Mouse (Mus musculus): ENCODE results near the gene Polr3e. TPM values are rescaled to one million over a fixed set of nuclear protein-coding genes. Genes with fewer than 3 reads are reported as not detected.
"Not testable (repeated sequence)": the region's sequence is repeated elsewhere in the genome, so short reads cannot be mapped to it uniquely, and the experiment has no call there.

The Polr3e gene
- total RNA-seq, 2 experiments from 2014 or later = 25.8 to 33.5 TPM

- ATAC-seq (replicated peaks; ENCODE audit: poor library complexity, severe bottlenecking) = no peak
Measured at GRCm38 (mm10) chr7:120970112-120970511, 52.6 kb downstream of the Polr3e start.

- not testable (repeated sequence) for ATAC-seq (replicated peaks; ENCODE audit: poor library complexity, severe bottlenecking)
Measured at GRCm38 (mm10) chr7:120972471-120972870, 54.9 kb downstream of the Polr3e start.

DNA sequence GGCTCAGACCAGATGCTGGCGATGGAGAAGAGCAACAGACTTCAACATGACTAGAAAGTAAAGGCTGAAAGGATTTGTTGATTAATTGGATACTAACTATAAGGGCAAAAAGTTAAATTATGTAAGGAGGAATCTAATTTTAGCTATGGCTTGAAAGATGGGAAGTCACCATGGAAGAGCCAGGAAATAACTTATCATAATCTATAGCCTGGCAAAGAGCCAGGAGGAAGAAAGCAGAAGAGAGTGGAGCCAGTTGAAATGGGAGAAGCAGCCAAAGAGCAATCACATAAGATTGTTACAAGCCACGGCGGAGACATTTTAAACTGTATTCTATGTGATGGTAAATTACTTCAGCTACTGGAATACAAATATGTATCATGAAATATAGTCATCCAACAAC is 56.5 kb downstream of the Polr3e start:
- no peak for ATAC-seq (replicated peaks; ENCODE audit: poor library complexity, severe bottlenecking)

DNA sequence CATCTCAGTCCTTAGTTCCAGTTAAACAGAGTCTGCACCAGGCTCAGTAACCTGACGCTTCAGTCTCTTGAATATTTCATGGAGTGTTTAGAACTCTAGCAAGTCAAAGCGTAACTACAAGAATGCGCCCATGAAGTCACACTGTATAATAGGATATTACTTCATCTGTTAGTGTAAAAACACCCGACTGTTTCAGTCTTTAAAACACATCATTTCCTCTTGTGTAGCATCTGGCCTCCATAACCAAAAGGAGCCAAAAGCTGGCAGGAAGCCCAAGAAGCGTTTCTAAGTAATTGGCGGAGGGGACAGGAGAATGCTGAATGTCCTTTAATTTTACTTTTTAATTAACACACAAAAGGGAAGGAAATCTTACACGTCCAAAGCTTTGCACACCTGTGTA is 59.5 kb downstream of the Polr3e start:
- no peak for ATAC-seq (replicated peaks; ENCODE audit: poor library complexity, severe bottlenecking)

- ATAC-seq (replicated peaks; ENCODE audit: poor library complexity, severe bottlenecking) = no peak
Measured at GRCm38 (mm10) chr7:120980041-120980440, 62.5 kb downstream of the Polr3e start.

GRCm38 (mm10) chr7:120980931-120981924 is 63.7 kb downstream of the Polr3e start:
- ATAC-seq (replicated peaks; ENCODE audit: poor library complexity, severe bottlenecking) = peak; percentile 13

DNA sequence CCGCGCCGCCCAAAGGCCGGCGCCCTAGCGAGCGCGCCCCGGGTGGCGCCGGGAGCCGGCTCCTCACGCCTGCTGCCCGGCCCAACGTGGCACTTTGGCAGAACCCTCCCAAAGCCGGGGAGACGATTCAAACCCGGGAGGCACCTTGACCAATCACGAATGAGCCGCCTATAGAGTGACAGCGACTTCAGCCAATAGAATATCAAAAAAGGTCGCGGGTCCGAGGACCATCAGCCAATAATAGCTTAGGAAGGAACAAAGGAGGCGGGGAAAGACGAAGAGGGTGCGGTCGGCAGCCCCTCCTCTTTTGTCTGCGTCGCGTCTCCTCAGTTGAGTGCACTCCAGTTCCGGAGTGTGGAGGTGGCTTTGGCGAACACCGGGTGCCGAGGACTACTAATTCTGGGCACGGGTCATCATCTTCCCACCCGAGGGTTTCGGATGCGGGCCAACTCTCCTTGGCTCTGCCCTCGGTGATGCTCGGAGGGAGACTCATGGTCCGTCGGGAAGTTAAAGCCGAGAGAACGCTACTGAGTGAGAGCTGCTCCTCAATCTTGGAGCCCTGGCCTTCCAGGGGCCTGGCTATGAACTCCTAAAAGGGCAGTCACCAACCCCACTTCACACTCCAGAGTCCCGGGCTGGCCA is 64.8 kb downstream of the Polr3e start, which contains the start of the genes Cdr2 and Mfsd13b:
Gene Cdr2 (minus strand): TSS at position 113 of the 642 bp plus-strand sequence.
Gene Mfsd13b (plus strand): TSS at position 310 of the 642 bp plus-strand sequence.
- peak; percentile 96 for ATAC-seq (replicated peaks; ENCODE audit: poor library complexity, severe bottlenecking)

DNA sequence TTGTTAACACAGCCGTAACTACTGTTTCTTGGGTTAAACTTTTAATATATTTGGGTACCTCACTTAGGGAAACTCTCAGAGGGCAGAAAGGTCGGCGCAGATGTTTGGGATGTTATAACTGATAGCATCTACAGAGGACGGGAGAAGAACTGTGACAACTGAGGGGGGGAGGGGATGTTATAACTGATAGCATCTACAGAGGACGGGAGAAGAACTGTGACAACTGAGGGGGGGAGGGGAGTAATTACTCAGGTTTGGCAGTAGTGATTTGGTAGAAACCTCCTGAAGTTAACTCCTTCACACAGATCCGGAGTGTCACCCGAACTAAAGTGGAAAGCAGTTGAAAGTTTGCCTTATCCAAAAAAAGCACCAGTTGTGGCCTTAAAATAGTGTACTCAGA is 65.4 kb downstream of the Polr3e start:
- no peak for ATAC-seq (replicated peaks; ENCODE audit: poor library complexity, severe bottlenecking)

DNA sequence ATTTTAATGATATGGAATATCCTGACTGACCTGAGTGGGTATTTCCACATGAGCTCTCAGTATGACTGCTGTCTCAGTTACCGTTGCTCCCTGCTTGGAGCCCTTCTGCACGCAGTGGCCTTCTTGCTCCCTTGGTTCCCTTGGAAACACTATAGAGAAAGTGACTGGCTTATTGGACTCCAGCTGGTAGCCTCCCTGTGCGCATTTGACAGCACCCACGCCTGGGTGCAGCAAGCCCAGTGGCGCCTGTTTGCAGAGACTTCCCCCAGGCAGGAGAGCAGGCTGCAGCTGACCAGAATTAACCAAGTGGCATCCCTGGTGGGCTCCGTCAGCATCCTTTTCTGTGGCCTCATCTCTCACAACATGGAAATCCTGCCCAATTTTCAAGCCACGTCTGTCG is 73.6 kb downstream of the Polr3e start:
- no peak for ATAC-seq (replicated peaks; ENCODE audit: poor library complexity, severe bottlenecking)

Other genes starting within 250 kb of the Polr3e start
- not detected in 2 replicates for gene Pdzd9, start 247.4 kb upstream of the Polr3e start, total RNA-seq (2014; fragmentation: Nextera tagmentation)
- not detected in 2 replicates for gene Pdzd9, start 247.4 kb upstream of the Polr3e start, total RNA-seq (2017)
- gene Mosmo, start 240.1 kb upstream of the Polr3e start, total RNA-seq (2014; fragmentation: Nextera tagmentation) = 16.8 and 48.8 TPM in 2 replicates
- gene Mosmo, start 240.1 kb upstream of the Polr3e start, total RNA-seq (2017) = 12.7 and 15.7 TPM in 2 replicates
- not detected in 2 replicates for gene Vwa3a, start 178.4 kb upstream of the Polr3e start, total RNA-seq (2014; fragmentation: Nextera tagmentation)
- gene Vwa3a, start 178.4 kb upstream of the Polr3e start, total RNA-seq (2017) = not detected in 2 replicates
- not detected in 2 replicates for gene Gm5737, start 105.4 kb upstream of the Polr3e start, total RNA-seq (2014; fragmentation: Nextera tagmentation)
- gene Gm5737, start 105.4 kb upstream of the Polr3e start, total RNA-seq (2017) = not detected in 2 replicates
- gene Eef2k, start 74.9 kb upstream of the Polr3e start, total RNA-seq (2014; fragmentation: Nextera tagmentation) = 49.3 and 60.6 TPM in 2 replicates
- gene Eef2k, start 74.9 kb upstream of the Polr3e start, total RNA-seq (2017) = 65.4 and 80.5 TPM in 2 replicates
- gene Cdr2, start 64.6 kb downstream of the Polr3e start, total RNA-seq (2014; fragmentation: Nextera tagmentation) = 1.6 and 2.9 TPM in 2 replicates
- 1.7 and 2.8 TPM in 2 replicates for gene Cdr2, start 64.6 kb downstream of the Polr3e start, total RNA-seq (2017)
- not detected in 2 replicates for gene Mfsd13b, start 64.8 kb downstream of the Polr3e start, total RNA-seq (2014; fragmentation: Nextera tagmentation)
- gene Mfsd13b, start 64.8 kb downstream of the Polr3e start, total RNA-seq (2017) = not detected in 2 replicates
- 43.8 and 61.5 TPM in 2 replicates for gene Mettl9, start 116.7 kb downstream of the Polr3e start, total RNA-seq (2014; fragmentation: Nextera tagmentation)
- 62.1 and 72.0 TPM in 2 replicates for gene Mettl9, start 116.7 kb downstream of the Polr3e start, total RNA-seq (2017)
- 246 and 248 TPM in 2 replicates for gene Igsf6, start 156.8 kb downstream of the Polr3e start, total RNA-seq (2014; fragmentation: Nextera tagmentation)
- gene Igsf6, start 156.8 kb downstream of the Polr3e start, total RNA-seq (2017) = 341 and 374 TPM in 2 replicates
- not detected in 2 replicates for gene Otoa, start 163.9 kb downstream of the Polr3e start, total RNA-seq (2014; fragmentation: Nextera tagmentation)
- 0.17 and 0.21 TPM in 2 replicates for gene Otoa, start 163.9 kb downstream of the Polr3e start, total RNA-seq (2017)